Mouse (Mus musculus): ENCODE measurements around the gene Gtsf2.

DNA sequence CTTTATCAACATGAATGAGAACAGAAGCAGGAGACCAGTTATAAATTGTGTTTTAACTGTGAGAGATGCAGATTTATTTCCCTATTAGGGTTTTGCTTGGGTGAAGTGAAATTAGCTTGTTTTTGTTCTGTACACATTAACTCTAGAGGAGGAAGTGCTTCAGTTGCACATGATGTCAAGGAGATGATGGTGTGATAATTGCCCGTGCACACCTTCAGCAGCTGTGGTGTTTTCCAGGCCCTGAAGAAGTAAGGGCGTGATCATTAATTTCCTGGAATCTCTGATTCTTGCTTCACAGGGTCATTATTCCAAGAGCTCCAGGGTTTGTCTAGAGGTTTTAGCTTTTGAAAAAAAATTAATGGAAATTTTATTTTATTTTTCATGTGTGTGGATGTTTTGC, 31.9 kb upstream of the Gtsf2 start:
- no peak for TF ChIP-seq CTCF (conservative IDR thresholded peaks at IDR 0.05; ENCODE audit: low read length)
- no peak for TF ChIP-seq NANOG (IDR thresholded peaks at IDR 0.05; ENCODE audit: borderline replicate concordance, low read length)
- TF ChIP-seq POU5F1 (IDR thresholded peaks at IDR 0.05; ENCODE audit: borderline replicate concordance, low read length), result no peak

Measured in E14TG2a.4 (cell line).